Mouse (Mus musculus) cerebellum, adult 18-20 months (tissue): ENCODE data around the gene Stim1.
"Not testable (repeated sequence)": the region's sequence is repeated elsewhere in the genome, so short reads cannot be mapped to it uniquely, and the experiment has no call there.

Experiments used
- DNase-seq, 2 experiments: peaks; one replicate each; pipeline ENCODE4 v3.0.0; 2021

The Stim1 gene

GRCm38 (mm10) chr7:102249896-102250630, 17.5 kb upstream of the Stim1 start:
- DNase-seq: peak; percentile 66 to 76

GRCm38 (mm10) chr7:102250631-102251214, 16.9 kb upstream of the Stim1 start:
- peak; percentile 92 to 94 for DNase-seq

GRCm38 (mm10) chr7:102253631-102254030, 14.0 kb upstream of the Stim1 start:
- DNase-seq: no peak

GRCm38 (mm10) chr7:102255954-102256353, 11.7 kb upstream of the Stim1 start, which contains the start of gene Rhog:
Gene Rhog, minus strand, starts transcription at chr7:102256054.
- DNase-seq: no peak

- DNase-seq: no peak
These were observed 11.0 kb upstream of the Stim1 start for GRCm38 (mm10) chr7:102256636-102257035.

GRCm38 (mm10) chr7:102258189-102258588, 9.4 kb upstream of the Stim1 start:
- peak; percentile 79 to 83 for DNase-seq

GRCm38 (mm10) chr7:102258753-102259152, 8.9 kb upstream of the Stim1 start:
- no peak for DNase-seq

- no peak for DNase-seq
These were observed 7.7 kb upstream of the Stim1 start for GRCm38 (mm10) chr7:102259716-102260479.

GRCm38 (mm10) chr7:102260518-102260917, 7.1 kb upstream of the Stim1 start:
- no peak for DNase-seq

- DNase-seq: no peak
These were observed 4.6 kb upstream of the Stim1 start for GRCm38 (mm10) chr7:102263020-102263419.

- not testable (repeated sequence) for DNase-seq
These were observed 1.6 kb upstream of the Stim1 start for GRCm38 (mm10) chr7:102266021-102266400.

GRCm38 (mm10) chr7:102266401-102267042, 1.1 kb upstream of the Stim1 start:
- peak in 1 of 2 experiments; percentile 18 for DNase-seq

- peak; percentile 97 for DNase-seq
These were observed 460 bp upstream of the Stim1 start for GRCm38 (mm10) chr7:102267113-102267579.

GRCm38 (mm10) chr7:102268395-102268748, 766 bp downstream of the Stim1 start:
- DNase-seq: no peak

GRCm38 (mm10) chr7:102272422-102272948, 4.9 kb downstream of the Stim1 start:
- no peak for DNase-seq

- DNase-seq: no peak
These were observed 13.8 kb downstream of the Stim1 start for GRCm38 (mm10) chr7:102281403-102281802.

GRCm38 (mm10) chr7:102282261-102282660, 14.7 kb downstream of the Stim1 start:
- no peak for DNase-seq

GRCm38 (mm10) chr7:102289466-102289865, 21.9 kb downstream of the Stim1 start:
- no peak for DNase-seq

- no peak for DNase-seq
These were observed 24.6 kb downstream of the Stim1 start for GRCm38 (mm10) chr7:102292228-102292627.

GRCm38 (mm10) chr7:102293234-102293633, 25.6 kb downstream of the Stim1 start:
- no peak for DNase-seq

GRCm38 (mm10) chr7:102300761-102301160, 33.2 kb downstream of the Stim1 start:
- DNase-seq: no peak

- DNase-seq: no peak
These were observed 34.9 kb downstream of the Stim1 start for GRCm38 (mm10) chr7:102302471-102302870.

- no peak for DNase-seq
These were observed 38.0 kb downstream of the Stim1 start for GRCm38 (mm10) chr7:102305596-102305995.
